Mouse (Mus musculus): ENCODE results near the gene Cercam.
"Not testable (repeated sequence)": the region's sequence is repeated elsewhere in the genome, so short reads cannot be mapped to it uniquely, and the experiment has no call there.

Cercam gene

GRCm38 (mm10) chr2:29855585-29856210, 13.3 kb upstream of the Cercam start:
- DNase-seq: no peak

GRCm38 (mm10) chr2:29856451-29857260, 12.3 kb upstream of the Cercam start:
- peak; percentile 87 for DNase-seq

- DNase-seq: no peak
Measured at GRCm38 (mm10) chr2:29857341-29857740, 11.6 kb upstream of the Cercam start.

- no peak for DNase-seq
Measured at GRCm38 (mm10) chr2:29857967-29858366, 11.0 kb upstream of the Cercam start.

- peak; percentile 82 for DNase-seq
Measured at GRCm38 (mm10) chr2:29858748-29859473, 10.1 kb upstream of the Cercam start.

- DNase-seq: no peak
Measured at GRCm38 (mm10) chr2:29865125-29865524, 3.8 kb upstream of the Cercam start.

- DNase-seq: peak; percentile 52
Measured at GRCm38 (mm10) chr2:29869646-29870451, 885 bp downstream of the Cercam start.

- DNase-seq: no peak
Measured at GRCm38 (mm10) chr2:29872581-29873295, 3.8 kb downstream of the Cercam start.

- no peak for DNase-seq
Measured at GRCm38 (mm10) chr2:29873801-29874200, 4.8 kb downstream of the Cercam start.

GRCm38 (mm10) chr2:29878061-29878460, 9.1 kb downstream of the Cercam start:
- no peak for DNase-seq

GRCm38 (mm10) chr2:29879191-29879590, 10.2 kb downstream of the Cercam start:
- DNase-seq: no peak

- DNase-seq: no peak
Measured at GRCm38 (mm10) chr2:29879964-29880830, 11.2 kb downstream of the Cercam start.

GRCm38 (mm10) chr2:29886659-29887292, 17.8 kb downstream of the Cercam start:
- DNase-seq: not testable (repeated sequence)

GRCm38 (mm10) chr2:29889066-29889944, 20.3 kb downstream of the Cercam start, which contains the start of gene Odf2:
Gene Odf2 (plus strand): TSS chr2:29889221.
- DNase-seq: peak; percentile 99

GRCm38 (mm10) chr2:29889991-29890833, 21.2 kb downstream of the Cercam start:
- peak; percentile 93 for DNase-seq

GRCm38 (mm10) chr2:29891773-29892172, 22.8 kb downstream of the Cercam start:
- no peak for DNase-seq

GRCm38 (mm10) chr2:29896071-29896470, 27.1 kb downstream of the Cercam start:
- DNase-seq: no peak

- DNase-seq: no peak
Measured at GRCm38 (mm10) chr2:29897366-29897765, 28.4 kb downstream of the Cercam start.

Measured in retina, postnatal 1 day (tissue).